Mouse (Mus musculus): Measurements from ENCODE around the gene Csmd2.

Csmd2 gene

GRCm38 (mm10) chr4:128241854-128242356 is 254.2 kb downstream of the Csmd2 start:
- DNase-seq (ENCODE audit: low spot score in 2 of 2), result no peak

DNA sequence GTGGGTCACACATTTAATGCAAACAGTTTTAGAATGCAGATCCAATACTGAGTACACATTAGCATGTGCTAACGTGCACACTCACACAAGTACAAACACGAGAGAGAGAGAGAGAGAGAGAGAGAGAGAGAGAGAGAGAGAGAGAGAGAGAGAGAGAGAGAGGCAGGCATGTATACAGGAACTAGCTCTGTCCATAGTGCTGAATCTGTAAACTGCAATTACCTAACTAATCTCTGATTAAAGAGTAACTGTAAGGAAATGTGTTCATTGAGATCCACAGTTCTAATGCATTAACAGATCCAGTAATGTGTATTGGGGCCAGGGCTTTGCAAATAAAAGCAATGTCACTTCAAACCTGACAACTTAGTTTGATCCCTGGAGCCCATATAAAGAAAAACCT is 257.5 kb downstream of the Csmd2 start:
- DNase-seq (ENCODE audit: low spot score in 2 of 2), result no peak

- DNase-seq (ENCODE audit: low spot score in 2 of 2), result no peak
These were observed 261.0 kb downstream of the Csmd2 start for GRCm38 (mm10) chr4:128248676-128249075.

- DNase-seq (ENCODE audit: low spot score in 2 of 2), result no peak
These were observed 271.6 kb downstream of the Csmd2 start for GRCm38 (mm10) chr4:128259211-128259610.

GRCm38 (mm10) chr4:128260907-128261560 is 273.4 kb downstream of the Csmd2 start, which contains the start of gene Hmgb4:
Hmgb4 (minus strand) TSS chr4:128260957.
- DNase-seq (ENCODE audit: low spot score in 2 of 2), result no peak

DNA sequence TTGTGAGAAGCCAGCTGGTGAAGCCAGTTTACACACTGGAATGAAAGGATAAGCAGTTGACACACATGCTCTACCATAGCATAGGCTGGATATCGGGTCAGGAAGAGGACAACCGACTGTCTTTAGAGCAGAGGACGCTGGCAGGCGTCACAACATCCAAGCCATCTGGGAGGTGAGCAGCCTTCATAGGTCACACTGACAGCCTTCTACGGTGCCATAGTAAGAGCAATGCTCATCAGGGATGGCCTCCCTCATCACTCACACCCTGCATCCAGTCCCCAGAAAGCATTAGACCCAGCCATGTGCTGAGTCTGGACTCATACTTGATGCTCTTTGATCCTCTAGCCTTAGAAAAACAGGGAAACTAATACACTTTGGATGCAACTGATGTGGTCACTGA is 276.8 kb downstream of the Csmd2 start:
- no peak for DNase-seq (ENCODE audit: low spot score in 2 of 2)

- DNase-seq (ENCODE audit: low spot score in 2 of 2), result no peak
These were observed 277.7 kb downstream of the Csmd2 start for GRCm38 (mm10) chr4:128265341-128265740.

DNA sequence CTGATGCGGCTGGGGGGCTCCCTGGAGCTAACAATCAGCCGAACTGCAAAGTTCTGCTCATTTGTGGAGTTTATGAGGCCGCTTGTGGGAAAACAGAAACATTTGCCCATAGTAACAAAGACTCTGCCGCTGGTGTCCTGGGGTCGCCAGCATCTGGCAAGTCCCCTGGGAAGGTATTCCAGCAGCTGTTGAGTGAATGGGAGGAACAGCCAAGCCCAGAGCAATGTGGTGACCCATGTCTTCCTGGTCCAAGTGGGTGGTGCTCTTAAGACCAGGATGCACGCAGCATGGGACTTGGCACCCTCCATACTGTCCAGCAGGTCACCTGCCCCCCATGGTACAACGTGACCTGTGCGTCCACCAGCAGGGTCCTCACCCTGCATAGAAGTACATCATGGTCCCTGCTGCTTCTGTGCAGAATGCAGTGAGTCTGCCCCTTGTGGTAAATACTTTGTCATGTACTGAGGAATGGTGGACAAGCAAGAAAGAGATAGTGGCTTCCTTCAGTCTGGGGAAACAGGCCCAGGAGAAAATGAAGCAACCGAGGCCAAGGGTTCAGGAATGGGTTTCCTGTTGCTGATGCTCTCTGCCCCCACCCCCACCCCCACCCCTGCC is 281.7 kb downstream of the Csmd2 start:
- no peak for DNase-seq (ENCODE audit: low spot score in 2 of 2)

DNA sequence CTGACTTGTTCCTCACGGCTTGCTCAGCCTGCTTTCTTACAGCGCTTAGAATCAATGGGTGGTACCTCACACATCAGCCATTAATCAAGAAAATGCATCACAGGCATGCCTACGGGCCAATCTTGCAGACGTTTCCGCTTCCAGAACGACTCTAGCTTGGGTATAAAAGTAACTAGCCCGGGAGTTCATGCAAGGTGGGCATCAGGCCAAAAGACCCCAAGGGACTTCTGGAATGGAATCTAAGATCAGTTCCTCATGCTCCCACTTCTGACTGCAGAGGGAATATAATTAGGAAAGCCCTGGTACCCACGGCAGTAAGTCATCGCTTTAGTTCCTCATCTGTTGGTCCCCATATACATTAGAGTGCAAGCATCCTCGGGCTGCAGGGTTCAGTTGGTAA is 282.5 kb downstream of the Csmd2 start:
- DNase-seq (ENCODE audit: low spot score in 2 of 2), result no peak

DNA sequence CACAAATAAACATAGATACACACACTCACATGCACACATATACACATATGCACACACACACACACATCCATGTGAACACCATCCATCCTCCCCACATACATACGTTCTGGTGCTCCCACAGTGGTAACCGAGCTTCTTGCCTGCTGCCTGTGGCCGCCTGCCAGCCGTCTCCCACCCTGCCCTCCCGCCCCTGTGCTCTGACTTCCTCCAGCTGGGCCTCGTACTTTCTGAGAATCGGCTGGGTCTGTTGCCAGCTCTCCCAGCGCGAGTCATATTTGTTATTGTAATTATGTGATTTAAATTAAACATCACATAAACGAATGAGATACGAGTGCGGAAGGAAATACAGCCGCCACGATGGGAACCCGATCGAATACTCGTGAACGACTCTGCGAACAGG is 283.3 kb downstream of the Csmd2 start:
- no peak for DNase-seq (ENCODE audit: low spot score in 2 of 2)

DNA sequence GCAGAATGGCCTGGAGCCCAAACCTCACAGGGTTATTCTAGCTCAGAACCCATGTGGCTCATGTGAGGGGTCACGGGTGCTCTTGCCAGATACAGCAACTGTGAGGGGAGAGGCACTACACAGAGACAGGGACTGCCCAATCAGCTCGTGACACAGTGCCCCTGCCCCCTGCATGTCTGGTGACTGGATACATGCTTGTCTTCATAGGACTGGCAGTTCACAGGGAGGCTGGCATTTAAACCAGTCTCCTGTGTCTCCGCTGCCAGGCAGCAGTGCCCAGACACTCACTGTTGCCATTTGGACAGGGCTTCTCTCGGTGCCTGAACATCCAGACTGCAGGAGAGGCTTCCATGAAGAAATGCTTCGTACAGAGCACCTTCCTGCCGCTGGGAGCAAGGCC is 284.8 kb downstream of the Csmd2 start:
- DNase-seq (ENCODE audit: low spot score in 2 of 2), result no peak

DNA sequence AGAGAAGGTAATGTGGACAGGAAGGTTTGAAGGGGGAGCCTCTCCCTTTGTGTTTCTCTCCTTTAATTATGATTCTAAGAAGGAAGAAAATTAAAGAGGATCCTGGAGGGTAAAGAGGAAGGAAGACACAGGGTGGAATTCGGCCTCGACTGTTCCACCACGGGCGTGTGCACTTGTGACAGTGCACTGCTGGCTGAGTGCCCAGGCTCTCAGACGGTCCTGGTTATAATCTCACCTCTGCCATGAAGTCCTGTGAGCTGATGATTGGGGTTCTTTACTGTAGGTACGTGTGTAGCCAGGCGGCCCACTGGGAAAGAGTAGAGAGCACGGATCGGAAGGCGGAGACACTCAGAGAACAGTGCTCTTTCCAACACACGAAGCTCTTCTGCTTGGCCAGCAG is 285.5 kb downstream of the Csmd2 start:
- no peak for DNase-seq (ENCODE audit: low spot score in 2 of 2)

DNA sequence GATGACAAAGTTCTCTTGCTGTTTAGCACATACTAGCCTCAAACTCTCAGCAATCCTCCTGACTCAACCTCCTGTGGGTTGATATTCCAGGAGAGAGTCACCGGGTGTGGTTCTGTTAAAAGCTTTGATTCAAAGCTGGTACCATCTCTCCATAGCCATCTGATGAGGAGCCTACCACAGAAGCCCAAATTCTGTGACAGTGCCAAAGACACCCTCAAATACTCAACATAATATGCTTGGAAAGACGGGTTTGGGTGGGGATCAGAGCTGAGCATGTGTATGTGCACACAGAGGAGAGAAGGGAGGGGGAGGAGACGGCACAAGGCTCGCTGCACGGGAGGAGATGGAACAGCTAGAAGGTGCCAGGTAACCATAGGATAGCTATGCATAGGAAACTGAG is 287.5 kb downstream of the Csmd2 start:
- no peak for DNase-seq (ENCODE audit: low spot score in 2 of 2)

- no peak for DNase-seq (ENCODE audit: low spot score in 2 of 2)
These were observed 287.9 kb downstream of the Csmd2 start for GRCm38 (mm10) chr4:128275586-128275985.

DNA sequence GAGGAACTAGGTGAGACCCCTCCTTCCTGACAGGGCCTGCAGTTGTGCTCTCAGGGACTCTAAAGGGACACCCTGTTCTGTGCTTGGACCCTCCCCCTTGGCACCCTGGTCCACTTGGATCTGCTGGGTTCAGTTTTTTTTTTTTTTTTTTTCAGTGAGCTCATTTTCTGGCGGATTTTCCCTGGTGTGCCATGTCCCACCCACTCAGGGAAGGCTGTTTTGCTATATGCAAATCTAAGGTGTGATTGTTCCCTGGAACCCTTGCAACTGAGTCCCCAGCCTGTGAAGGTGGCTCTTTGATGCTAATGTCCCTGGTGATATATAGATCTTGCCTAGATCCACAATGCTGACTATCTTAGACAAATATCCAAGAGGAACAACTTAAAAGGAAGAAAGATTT is 297.4 kb downstream of the Csmd2 start:
- no peak for DNase-seq (ENCODE audit: low spot score in 2 of 2)

- no peak for DNase-seq (ENCODE audit: low spot score in 2 of 2)
These were observed 300.4 kb downstream of the Csmd2 start for GRCm38 (mm10) chr4:128288095-128288494.

- peak in 1 of 2 experiments; percentile 17 for DNase-seq (ENCODE audit: low spot score in 2 of 2)
These were observed 316.4 kb downstream of the Csmd2 start for GRCm38 (mm10) chr4:128304049-128304448.

GRCm38 (mm10) chr4:128306011-128306410 is 318.4 kb downstream of the Csmd2 start:
- DNase-seq (ENCODE audit: low spot score in 2 of 2), result no peak

GRCm38 (mm10) chr4:128315328-128315727 is 327.7 kb downstream of the Csmd2 start:
- no peak for DNase-seq (ENCODE audit: low spot score in 2 of 2)

DNA sequence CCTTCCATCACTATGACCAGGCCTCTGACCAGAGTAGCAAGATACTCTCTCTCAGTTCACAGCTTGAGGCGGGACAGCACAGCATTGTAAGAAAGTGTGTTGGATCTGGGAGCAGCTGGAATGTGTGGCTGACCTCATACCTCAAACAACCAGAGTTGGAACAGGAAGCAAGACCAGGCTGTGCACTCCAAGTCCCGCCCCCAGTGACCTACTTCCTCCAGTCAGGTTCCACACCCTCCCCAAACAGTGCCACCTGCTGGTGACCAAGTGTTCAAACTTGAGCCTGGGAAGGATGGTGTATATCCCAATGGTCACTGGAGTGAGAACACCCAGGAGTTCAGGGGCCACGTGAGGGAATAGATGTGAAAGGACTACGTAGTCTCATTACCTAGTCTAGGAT is 330.3 kb downstream of the Csmd2 start:
- no peak for DNase-seq (ENCODE audit: low spot score in 2 of 2)

GRCm38 (mm10) chr4:128325511-128325910 is 337.9 kb downstream of the Csmd2 start:
- DNase-seq (ENCODE audit: low spot score in 2 of 2), result no peak

GRCm38 (mm10) chr4:128326755-128327154 is 339.1 kb downstream of the Csmd2 start:
- no peak for DNase-seq (ENCODE audit: low spot score in 2 of 2)

GRCm38 (mm10) chr4:128327421-128327820 is 339.8 kb downstream of the Csmd2 start:
- no peak for DNase-seq (ENCODE audit: low spot score in 2 of 2)
